Mouse (Mus musculus) gastrocnemius, postnatal 36 days (tissue): ENCODE measurements at regions not wholly inside any gene's neighbourhood (a gene's known extent, or its start where the extent isn't known, plus 50 kb on each side); places are given as distances from the start of the nearest gene placed in this dataset.

Experiments
- DNase-seq, 2 experiments: peaks; one replicate each; pipeline ENCODE4 v3.0.0; 2022
- intact Hi-C: fragments of 180-260 bp; cut with DNase I; formaldehyde crosslinking; loops from one replicate; pipeline ENCODE4 v1.15.1; 2025

GRCm38 (mm10) chr13:83979535-83979934, 242.6 kb upstream of the Tmem161b start:
- DNase-seq: no peak
- intact Hi-C loops: loop anchor here (5.0 kb wide), 1 partner anchor 237 kb away; no protein-coding TSS in a partner anchor

GRCm38 (mm10) chr13:83984651-83985331, 237.3 kb upstream of the Tmem161b start:
- intact Hi-C loops: no loop called here
- no peak for DNase-seq

GRCm38 (mm10) chr13:83987746-83988423, 234.2 kb upstream of the Tmem161b start:
- intact Hi-C loops: no loop called here
- DNase-seq: no peak

- intact Hi-C loops: no loop called here
- no peak for DNase-seq
Observed at GRCm38 (mm10) chr13:83988517-83988916, 233.6 kb upstream of the Tmem161b start.

- DNase-seq: no peak
- intact Hi-C loops: no loop called here
Observed at GRCm38 (mm10) chr13:83997599-83998369, 224.3 kb upstream of the Tmem161b start.

- no peak for DNase-seq
- intact Hi-C loops: no loop called here
Observed at GRCm38 (mm10) chr13:84021771-84022170, 200.3 kb upstream of the Tmem161b start.

- DNase-seq: no peak
- intact Hi-C loops: no loop called here
Observed at GRCm38 (mm10) chr13:84023021-84023420, 199.1 kb upstream of the Tmem161b start.

- intact Hi-C loops: no loop called here
- no peak for DNase-seq
Observed at GRCm38 (mm10) chr13:84023637-84024036, 198.5 kb upstream of the Tmem161b start.

- intact Hi-C loops: no loop called here
- DNase-seq: no peak
Observed at GRCm38 (mm10) chr13:84025348-84025747, 196.7 kb upstream of the Tmem161b start.

- intact Hi-C loops: no loop called here
Observed at GRCm38 (mm10) chr13:84047736-84048135, 174.4 kb upstream of the Tmem161b start.

GRCm38 (mm10) chr13:84052221-84052620, 169.9 kb upstream of the Tmem161b start:
- intact Hi-C loops: no loop called here
- no peak for DNase-seq

More at GRCm38 (mm10) chr13:84047736-84048135, 174.4 kb upstream of the Tmem161b start:
- no peak for DNase-seq

- intact Hi-C loops: no loop called here
- no peak for DNase-seq
Observed at GRCm38 (mm10) chr13:84054956-84055355, 167.1 kb upstream of the Tmem161b start.

GRCm38 (mm10) chr13:84055576-84055975, 166.5 kb upstream of the Tmem161b start:
- DNase-seq: no peak
- intact Hi-C loops: no loop called here

- DNase-seq: no peak
- intact Hi-C loops: no loop called here
Observed at GRCm38 (mm10) chr13:84056451-84056850, 165.6 kb upstream of the Tmem161b start.

- DNase-seq: no peak
- intact Hi-C loops: no loop called here
Observed at GRCm38 (mm10) chr13:84056998-84057397, 165.1 kb upstream of the Tmem161b start.

- DNase-seq: no peak
- intact Hi-C loops: no loop called here
Observed at GRCm38 (mm10) chr13:84057456-84057855, 164.6 kb upstream of the Tmem161b start.

GRCm38 (mm10) chr13:84058251-84058650, 163.8 kb upstream of the Tmem161b start:
- intact Hi-C loops: no loop called here
- DNase-seq: no peak

GRCm38 (mm10) chr13:84059031-84059651, 163.0 kb upstream of the Tmem161b start:
- DNase-seq: no peak
- intact Hi-C loops: no loop called here

GRCm38 (mm10) chr13:84059661-84060452, 162.2 kb upstream of the Tmem161b start:
- DNase-seq: no peak
- intact Hi-C loops: no loop called here

- no peak for DNase-seq
- intact Hi-C loops: no loop called here
Observed at GRCm38 (mm10) chr13:84060453-84060834, 161.7 kb upstream of the Tmem161b start.
